Mouse (Mus musculus) bone marrow macrophage, adult 2 months (primary cell): ENCODE measurements around the gene Spon2. TPM values are rescaled to one million over a fixed set of nuclear protein-coding genes. Genes with fewer than 3 reads are reported as not detected.

Experiments
- H3K27ac ChIP-seq: 2 replicates; pipeline ENCODE4 v1.5.1; 2012; ENCODE audit warnings: low read depth, low read length; ENCODE audit not compliant: insufficient read depth
- H3K4me1 ChIP-seq: 2 replicates; pipeline ENCODE4 v1.6.1; 2012; ENCODE audit warnings: low read length; ENCODE audit not compliant: control insufficient read depth, insufficient read depth
- H3K4me3 ChIP-seq: 2 replicates; pipeline ENCODE4 v1.5.1; 2012; ENCODE audit warnings: mild to moderate bottlenecking, low read length, moderate library complexity; ENCODE audit not compliant: insufficient read depth
- CTCF ChIP-seq: IDR thresholded peaks from 2 replicates; pipeline ENCODE4 v1.5.1; 2012; ENCODE audit warnings: low read depth, mild to moderate bottlenecking, low read length, moderate library complexity
- POLR2A ChIP-seq: IDR thresholded peaks from 2 replicates; pipeline ENCODE4 v1.6.1; 2012; ENCODE audit warnings: mild to moderate bottlenecking, low read depth, low read length, borderline replicate concordance
- polyA plus RNA-seq: library from polyadenylated mRNA; stranded (reverse); fragments of >200 nt; gene quantifications from 2 replicates; pipeline ENCODE4 v1.2.4, GENCODE M21; 2012; ENCODE audit not compliant: missing spikeins, insufficient read depth, insufficient read length

Spon2 gene
- polyA plus RNA-seq, 1 experiment: not detected

- TF ChIP-seq CTCF (peak; percentile 58), POLR2A (no peak)
- Histone ChIP-seq H3K4me3 (peak overlapping the region; percentile 7; the same call in 1 of the 2 replicates), H3K27ac (no peak overlapping the region), H3K4me1 (no peaks in the 10 kb centered on the region)
Measured at GRCm38 (mm10) chr5:33203691-33204242, 14.5 kb downstream of the Spon2 start.

GRCm38 (mm10) chr5:33203171-33203565, 15.1 kb downstream of the Spon2 start:
- TF ChIP-seq CTCF: no peak
- Histone ChIP-seq H3K4me1 (no peaks in the 10 kb centered on the region), H3K27ac (no peak overlapping the region), H3K4me3 (no peak overlapping the region)

- Histone ChIP-seq H3K4me3 (no peak overlapping the region), H3K4me1 (no peaks in the 10 kb centered on the region), H3K27ac (no peak overlapping the region)
- no peak for TF ChIP-seq CTCF
- no peak for TF ChIP-seq POLR2A
Measured at GRCm38 (mm10) chr5:33202516-33203170, 15.6 kb downstream of the Spon2 start.

- TF ChIP-seq CTCF (no peak), POLR2A (no peak)
- Histone ChIP-seq H3K27ac (no peak overlapping the region), H3K4me3 (no peak overlapping the region), H3K4me1 (no peaks in the 10 kb centered on the region)
Measured at GRCm38 (mm10) chr5:33201697-33202096, 16.6 kb downstream of the Spon2 start.

GRCm38 (mm10) chr5:33200071-33200470, 18.2 kb downstream of the Spon2 start:
- no peak for TF ChIP-seq CTCF
- no peak for TF ChIP-seq POLR2A
- no peak overlapping the region for H3K27ac ChIP-seq
- no peaks in the 10 kb centered on the region for H3K4me1 ChIP-seq
- H3K4me3 ChIP-seq: no peak overlapping the region

- Histone ChIP-seq H3K4me3 (no peak overlapping the region), H3K27ac (no peak overlapping the region), H3K4me1 (no peaks in the 10 kb centered on the region)
- TF ChIP-seq CTCF (no peak), POLR2A (no peak)
Measured at GRCm38 (mm10) chr5:33195246-33195852, 22.9 kb downstream of the Spon2 start.

- Histone ChIP-seq H3K4me3 (no peak overlapping the region), H3K27ac (no peak overlapping the region), H3K4me1 (no peaks in the 10 kb centered on the region)
- TF ChIP-seq POLR2A: no peak
- no peak for TF ChIP-seq CTCF
Measured at GRCm38 (mm10) chr5:33193567-33193966, 24.7 kb downstream of the Spon2 start.

Other genes with a start within 250 kb of the Spon2 start
- gene Ywhah, start 199.6 kb downstream of the Spon2 start, polyA plus RNA-seq: 452 and 507 TPM in 2 replicates
- not detected in 2 replicates for gene Slc5a1, start 114.2 kb downstream of the Spon2 start, polyA plus RNA-seq
- gene Ctbp1, start 56.5 kb upstream of the Spon2 start, polyA plus RNA-seq: 97.8 and 104 TPM in 2 replicates
- gene Maea, start 117.1 kb upstream of the Spon2 start, polyA plus RNA-seq: 65.9 and 72.7 TPM in 2 replicates
- 13.0 and 15.9 TPM in 2 replicates for gene Uvssa, start 160.1 kb upstream of the Spon2 start, polyA plus RNA-seq
- gene Nkx1-1, start 215.5 kb upstream of the Spon2 start, polyA plus RNA-seq: not detected in 2 replicates